Mouse (Mus musculus) ES-Bruce4 (cell line): ENCODE data around the gene Slc22a3. TPM values are rescaled to one million over a fixed set of nuclear protein-coding genes. Genes with fewer than 3 reads are reported as not detected.

Experiments used
- H3K27ac ChIP-seq: 2 replicates; pipeline ENCODE4 v1.5.1; 2012; ENCODE audit warnings: low read length, inconsistent platforms; ENCODE audit not compliant: insufficient read depth
- H3K27me3 ChIP-seq: 2 replicates; pipeline ENCODE4 v1.6.1; 2012; ENCODE audit warnings: mild to moderate bottlenecking, low read length, inconsistent platforms; ENCODE audit not compliant: control insufficient read depth, poor library complexity, insufficient read depth, severe bottlenecking
- H3K36me3 ChIP-seq: 2 replicates; pipeline ENCODE4 v1.6.1; 2012; ENCODE audit warnings: inconsistent platforms, mild to moderate bottlenecking, low read length, moderate library complexity; ENCODE audit not compliant: control insufficient read depth, poor library complexity, insufficient read depth, severe bottlenecking
- H3K4me1 ChIP-seq: one replicate; pipeline ENCODE4 v1.8.1; 2011; ENCODE audit warnings: low read length; ENCODE audit not compliant: control insufficient read depth, insufficient read depth
- H3K4me3 ChIP-seq: 2 replicates; pipeline ENCODE4 v1.5.1; 2011; ENCODE audit warnings: low read depth, mild to moderate bottlenecking, low read length
- H3K9ac ChIP-seq: 2 replicates; pipeline ENCODE4 v1.6.1; 2012; ENCODE audit warnings: low read depth, mild to moderate bottlenecking, inconsistent platforms; ENCODE audit not compliant: poor library complexity, severe bottlenecking
- H3K9me3 ChIP-seq: replicated peaks from 2 replicates; pipeline ENCODE4 v1.6.1; 2012; ENCODE audit warnings: mild to moderate bottlenecking, low read length, inconsistent platforms; ENCODE audit not compliant: control insufficient read depth, poor library complexity, insufficient read depth, severe bottlenecking
- CTCF ChIP-seq: IDR thresholded peaks from one replicate; pipeline ENCODE4 v1.8.1; 2011; ENCODE audit warnings: low read depth, low read length
- EP300 ChIP-seq: IDR thresholded peaks from 2 replicates; pipeline ENCODE4 v1.6.1; 2011; ENCODE audit warnings: low read depth, low read length; ENCODE audit not compliant: insufficient read depth
- POLR2A ChIP-seq: IDR thresholded peaks from one replicate; pipeline ENCODE4 v1.8.1; 2011; ENCODE audit warnings: low read length; ENCODE audit not compliant: insufficient read depth
- polyA plus RNA-seq: library from polyadenylated mRNA; stranded (reverse); fragments of >200 nt; gene quantifications from 2 replicates; pipeline ENCODE4 v1.2.4, GENCODE M21; 2011; ENCODE audit warnings: low read depth; ENCODE audit not compliant: missing spikeins, insufficient read depth, insufficient read length

Slc22a3 gene
- polyA plus RNA-seq, 1 experiment = 0.63 TPM

GRCm38 (mm10) chr17:12461168-12461567 lies 46.3 kb downstream of the Slc22a3 start:
- H3K4me3 ChIP-seq = no peak overlapping the region
- H3K27ac ChIP-seq = no peak overlapping the region
- H3K9me3 ChIP-seq = no peaks in the 10 kb centered on the region
- no peaks in the 10 kb centered on the region for H3K4me1 ChIP-seq
- no peak overlapping the region for H3K9ac ChIP-seq
- no peaks in the 10 kb centered on the region for H3K36me3 ChIP-seq
- no peak for TF ChIP-seq EP300
- TF ChIP-seq CTCF = peak; percentile 48
- no peaks in the 10 kb centered on the region for H3K27me3 ChIP-seq

- no peaks in the 10 kb centered on the region for H3K4me1 ChIP-seq
- TF ChIP-seq EP300 (no peak), CTCF (peak; percentile 70), POLR2A (no peak)
- no peak overlapping the region for H3K9ac ChIP-seq
- H3K27ac ChIP-seq = no peak overlapping the region
- H3K36me3 ChIP-seq = no peaks in the 10 kb centered on the region
- H3K27me3 ChIP-seq = no peaks in the 10 kb centered on the region
- H3K4me3 ChIP-seq = no peak overlapping the region
- no peaks in the 10 kb centered on the region for H3K9me3 ChIP-seq
Observed at GRCm38 (mm10) chr17:12455143-12455790, 52.2 kb downstream of the Slc22a3 start.

- TF ChIP-seq CTCF (no peak), EP300 (no peak), POLR2A (no peak)
Observed at GRCm38 (mm10) chr17:12453691-12454090, 53.8 kb downstream of the Slc22a3 start.

GRCm38 (mm10) chr17:12452862-12453531 lies 54.5 kb downstream of the Slc22a3 start:
- Histone ChIP-seq H3K9ac (no peak overlapping the region), H3K27me3 (no peaks in the 10 kb centered on the region), H3K4me1 (no peaks in the 10 kb centered on the region), H3K9me3 (no peaks in the 10 kb centered on the region), H3K4me3 (no peak overlapping the region), H3K27ac (no peak overlapping the region), H3K36me3 (no peaks in the 10 kb centered on the region)
- TF ChIP-seq CTCF (no peak), EP300 (no peak), POLR2A (no peak)

More at GRCm38 (mm10) chr17:12453691-12454090, 53.8 kb downstream of the Slc22a3 start:
- no peaks in the 10 kb centered on the region for H3K36me3 ChIP-seq
- no peaks in the 10 kb centered on the region for H3K4me1 ChIP-seq
- no peaks in the 10 kb centered on the region for H3K27me3 ChIP-seq
- no peak overlapping the region for H3K4me3 ChIP-seq
- H3K27ac ChIP-seq = no peak overlapping the region
- no peak overlapping the region for H3K9ac ChIP-seq
- no peaks in the 10 kb centered on the region for H3K9me3 ChIP-seq

GRCm38 (mm10) chr17:12451234-12451633 lies 56.3 kb downstream of the Slc22a3 start:
- no peaks in the 10 kb centered on the region for H3K9me3 ChIP-seq
- TF ChIP-seq POLR2A (no peak), EP300 (no peak)
- no peak overlapping the region for H3K9ac ChIP-seq
- no peak overlapping the region for H3K4me3 ChIP-seq
- no peaks in the 10 kb centered on the region for H3K27me3 ChIP-seq
- no peaks in the 10 kb centered on the region for H3K4me1 ChIP-seq
- H3K36me3 ChIP-seq = no peaks in the 10 kb centered on the region
- no peak overlapping the region for H3K27ac ChIP-seq

GRCm38 (mm10) chr17:12444561-12444960 lies 62.9 kb downstream of the Slc22a3 start:
- Histone ChIP-seq H3K9me3 (no peaks in the 10 kb centered on the region), H3K36me3 (no peaks in the 10 kb centered on the region), H3K4me1 (no peaks in the 10 kb centered on the region), H3K9ac (no peak overlapping the region), H3K27me3 (no peaks in the 10 kb centered on the region), H3K27ac (no peak overlapping the region), H3K4me3 (no peak overlapping the region)
- TF ChIP-seq POLR2A = no peak
- TF ChIP-seq CTCF = no peak
- no peak for TF ChIP-seq EP300
